Mouse (Mus musculus) hindbrain, embryonic 12.5 days (tissue): ENCODE data around the gene B4galnt1. TPM values are rescaled to one million over a fixed set of nuclear protein-coding genes. Genes with fewer than 3 reads are reported as not detected.
"Not testable (repeated sequence)": the region's sequence is repeated elsewhere in the genome, so short reads cannot be mapped to it uniquely, and the experiment has no call there.

Experiments used
- ATAC-seq: fragments of 200-750 bp; cut with Nextera tagmentation; 2 replicates; pipeline ENCODE4 v1.8.0; 2017; ENCODE audit warnings: moderate TSS enrichment; ENCODE audit not compliant: low FRiP score
- H3K27ac ChIP-seq: fragments of 300-500 bp; sonication (generic); 2 replicates; pipeline ENCODE4 v1.5.1; 2016; ENCODE audit warnings: mild to moderate bottlenecking
- H3K27me3 ChIP-seq: fragments of 300-500 bp; sonication (generic); 2 replicates; pipeline ENCODE4 v1.6.1; 2016; ENCODE audit warnings: mild to moderate bottlenecking
- H3K36me3 ChIP-seq: fragments of 300-500 bp; sonication (generic); 2 replicates; pipeline ENCODE4 v1.6.1; 2016; ENCODE audit warnings: mild to moderate bottlenecking
- H3K4me1 ChIP-seq: fragments of 300-500 bp; sonication (generic); 2 replicates; pipeline ENCODE4 v1.6.1; 2016
- H3K4me2 ChIP-seq: fragments of 300-500 bp; sonication (generic); replicated peaks from 2 replicates; pipeline ENCODE4 v1.6.1; 2016; ENCODE audit warnings: mild to moderate bottlenecking
- H3K4me3 ChIP-seq: fragments of 300-500 bp; sonication (generic); 2 replicates; pipeline ENCODE4 v1.5.1; 2016; ENCODE audit warnings: mild to moderate bottlenecking
- H3K9ac ChIP-seq: fragments of 300-500 bp; sonication (generic); 2 replicates; pipeline ENCODE4 v1.6.1; 2016; ENCODE audit warnings: mild to moderate bottlenecking, moderate library complexity
- H3K9me3 ChIP-seq: fragments of 300-500 bp; sonication (generic); replicated peaks from 2 replicates; pipeline ENCODE4 v1.6.1; 2016; ENCODE audit warnings: mild to moderate bottlenecking
- WGBS: fragments of 180-500 bp; shearing (Covaris S2); methylation state at CpG from one replicate; pipeline ENCODE4 v1.1.7; 2016; 5-methylcytosine and 5-hydroxymethylcytosine counted together
- polyA plus RNA-seq: library from polyadenylated mRNA; unstranded; fragments of >200 nt; fragmentation: Nextera tagmentation; extraction: Ambion mirVana; gene quantifications from 2 replicates; pipeline ENCODE4 v1.2.1, GENCODE M21; 2016

B4galnt1 gene
- polyA plus RNA-seq, 1 experiment from 2014 or later, result 21.6 TPM

GRCm38 (mm10) chr10:127147135-127147534 lies 17.9 kb upstream of the B4galnt1 start:
- Histone ChIP-seq H3K4me1 (no peaks in the 10 kb centered on the region), H3K9me3 (peaks cover 3% of the 10 kb centered on the region; the same call in 1 of the 2 replicates), H3K9ac (no peak overlapping the region), H3K36me3 (no peaks in the 10 kb centered on the region), H3K27ac (no peak overlapping the region), H3K4me2 (no peak overlapping the region), H3K27me3 (no peaks in the 10 kb centered on the region), H3K4me3 (no peak overlapping the region)
- no peak for ATAC-seq
- 77% methylated on average over 6 of the region's 6 CpGs for WGBS

DNA sequence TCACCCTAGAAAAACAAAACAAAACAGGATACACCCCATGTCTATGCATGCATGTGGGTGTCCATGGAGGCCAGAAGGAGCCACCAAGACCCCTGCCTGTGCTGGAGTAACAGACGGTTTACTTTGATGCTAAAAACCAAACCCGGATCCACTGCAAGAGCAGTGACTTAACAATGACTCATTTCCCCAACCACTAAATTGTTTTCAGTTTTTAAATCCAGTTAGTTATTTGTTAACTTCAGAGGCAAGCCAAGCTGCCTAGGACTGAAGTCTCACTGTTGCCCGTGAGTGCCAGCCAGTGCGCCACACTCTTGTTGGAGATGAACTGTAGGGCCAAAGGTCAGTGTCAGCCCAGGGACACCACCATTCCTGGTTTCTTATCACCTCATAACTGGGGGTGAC lies 14.6 kb upstream of the B4galnt1 start:
- H3K9ac ChIP-seq, result no peak overlapping the region
- H3K27ac ChIP-seq, result no peak overlapping the region
- no peak for ATAC-seq
- no peaks in the 10 kb centered on the region for H3K4me1 ChIP-seq
- H3K27me3 ChIP-seq, result peaks cover 2% of the 10 kb centered on the region; the same call in 1 of the 2 replicates
- H3K4me3 ChIP-seq, result no peak overlapping the region
- no peaks in the 10 kb centered on the region for H3K36me3 ChIP-seq
- WGBS, result 81% methylated on average over 4 of the region's 4 CpGs
- H3K4me2 ChIP-seq, result no peak overlapping the region
- H3K9me3 ChIP-seq, result no peaks in the 10 kb centered on the region

- H3K4me3 ChIP-seq, H3K4me2 ChIP-seq, H3K27ac ChIP-seq, ATAC-seq, H3K36me3 ChIP-seq, H3K27me3 ChIP-seq, H3K9me3 ChIP-seq, H3K9ac ChIP-seq, H3K4me1 ChIP-seq: not testable (repeated sequence)
- 89% methylated on average over 3 of the region's 3 CpGs for WGBS
These were observed 13.8 kb upstream of the B4galnt1 start for GRCm38 (mm10) chr10:127151233-127151632.

DNA sequence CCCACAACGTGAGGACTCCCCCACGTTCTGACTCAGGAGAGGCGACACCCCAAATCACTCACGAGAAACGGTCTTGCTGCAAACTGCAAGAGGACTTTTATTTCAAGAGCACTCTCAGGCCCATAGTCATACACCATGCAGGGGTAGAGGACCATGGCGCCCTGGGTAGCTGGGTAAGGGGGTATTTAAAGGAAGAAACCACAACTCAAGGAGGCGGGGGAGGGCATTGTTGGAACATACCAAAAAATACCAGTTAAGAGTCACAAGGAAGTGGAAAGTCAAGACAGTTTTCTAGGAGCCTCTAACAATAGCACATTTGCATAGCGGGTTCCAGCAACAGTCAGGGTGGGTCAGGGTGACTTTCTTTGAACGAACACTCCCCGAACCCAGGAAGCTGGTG lies 12.5 kb upstream of the B4galnt1 start:
- not testable (repeated sequence) for H3K9ac ChIP-seq, H3K9me3 ChIP-seq, H3K36me3 ChIP-seq, H3K27me3 ChIP-seq, H3K4me3 ChIP-seq, H3K27ac ChIP-seq, H3K4me2 ChIP-seq, ATAC-seq, H3K4me1 ChIP-seq
- 85% methylated on average over 10 of the region's 10 CpGs for WGBS

- no peak overlapping the region for H3K4me2 ChIP-seq
- ATAC-seq, result no peak
- no peaks in the 10 kb centered on the region for H3K9me3 ChIP-seq
- no peak overlapping the region for H3K4me3 ChIP-seq
- H3K36me3 ChIP-seq, result no peaks in the 10 kb centered on the region
- H3K27me3 ChIP-seq, result peaks cover 2% of the 10 kb centered on the region; the same call in 1 of the 2 replicates
- H3K27ac ChIP-seq, result no peak overlapping the region
- H3K9ac ChIP-seq, result no peak overlapping the region
- 93% methylated on average over 7 of the region's 7 CpGs for WGBS
- H3K4me1 ChIP-seq, result no peaks in the 10 kb centered on the region
These were observed 11.7 kb upstream of the B4galnt1 start for GRCm38 (mm10) chr10:127153323-127153722.

GRCm38 (mm10) chr10:127154241-127154640 lies 10.8 kb upstream of the B4galnt1 start:
- WGBS, result 92% methylated on average over 2 of the region's 2 CpGs
- Histone ChIP-seq H3K4me1 (no peaks in the 10 kb centered on the region), H3K27ac (no peak overlapping the region), H3K9ac (no peak overlapping the region), H3K4me3 (no peak overlapping the region), H3K9me3 (no peaks in the 10 kb centered on the region), H3K27me3 (peaks cover 2% of the 10 kb centered on the region; the same call in 1 of the 2 replicates), H3K36me3 (no peaks in the 10 kb centered on the region), H3K4me2 (no peak overlapping the region)
- no peak for ATAC-seq

GRCm38 (mm10) chr10:127154652-127155051 lies 10.4 kb upstream of the B4galnt1 start:
- Histone ChIP-seq H3K4me1 (no peaks in the 10 kb centered on the region), H3K36me3 (no peaks in the 10 kb centered on the region), H3K4me3 (no peak overlapping the region), H3K27ac (no peak overlapping the region), H3K27me3 (peaks cover 2% of the 10 kb centered on the region; the same call in 1 of the 2 replicates), H3K9me3 (no peaks in the 10 kb centered on the region), H3K9ac (no peak overlapping the region), H3K4me2 (no peak overlapping the region)
- WGBS, result 88% methylated on average over 5 of the region's 5 CpGs
- no peak for ATAC-seq

- no peaks in the 10 kb centered on the region for H3K4me1 ChIP-seq
- 100% methylated on average over 1 of the region's 1 CpGs for WGBS
- no peak overlapping the region for H3K4me3 ChIP-seq
- no peak for ATAC-seq
- H3K36me3 ChIP-seq, result no peaks in the 10 kb centered on the region
- no peaks in the 10 kb centered on the region for H3K9me3 ChIP-seq
- no peak overlapping the region for H3K4me2 ChIP-seq
- no peak overlapping the region for H3K27ac ChIP-seq
- peaks cover 2% of the 10 kb centered on the region; the same call in 1 of the 2 replicates for H3K27me3 ChIP-seq
- H3K9ac ChIP-seq, result no peak overlapping the region
These were observed 8.9 kb upstream of the B4galnt1 start for GRCm38 (mm10) chr10:127156089-127156488.

DNA sequence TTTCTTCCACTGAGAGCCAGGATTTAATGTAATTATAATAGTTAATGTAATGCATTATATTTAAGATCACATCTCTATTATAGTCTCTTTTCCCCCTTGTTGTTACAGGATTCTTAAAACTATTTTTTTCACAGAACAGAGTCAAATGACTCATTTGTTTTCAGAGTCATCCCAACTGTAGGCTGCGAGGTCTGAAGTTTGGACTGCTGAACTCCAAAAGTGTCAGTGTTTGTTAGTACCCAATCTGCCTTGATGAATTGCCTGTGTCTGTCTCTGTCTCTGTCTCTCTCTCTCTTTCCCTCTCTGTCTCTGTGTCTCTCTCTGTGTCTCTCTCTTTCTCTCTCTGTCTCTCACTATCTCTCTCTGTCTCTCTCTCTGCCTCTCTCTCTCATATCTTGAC lies 8.5 kb upstream of the B4galnt1 start:
- WGBS, result 96% methylated on average over 1 of the region's 1 CpGs
- Histone ChIP-seq H3K9me3 (no peaks in the 10 kb centered on the region), H3K4me2 (no peak overlapping the region), H3K4me3 (no peak overlapping the region), H3K27me3 (peaks cover 2% of the 10 kb centered on the region; the same call in 1 of the 2 replicates), H3K27ac (no peak overlapping the region), H3K36me3 (no peaks in the 10 kb centered on the region), H3K4me1 (no peaks in the 10 kb centered on the region), H3K9ac (no peak overlapping the region)
- no peak for ATAC-seq

DNA sequence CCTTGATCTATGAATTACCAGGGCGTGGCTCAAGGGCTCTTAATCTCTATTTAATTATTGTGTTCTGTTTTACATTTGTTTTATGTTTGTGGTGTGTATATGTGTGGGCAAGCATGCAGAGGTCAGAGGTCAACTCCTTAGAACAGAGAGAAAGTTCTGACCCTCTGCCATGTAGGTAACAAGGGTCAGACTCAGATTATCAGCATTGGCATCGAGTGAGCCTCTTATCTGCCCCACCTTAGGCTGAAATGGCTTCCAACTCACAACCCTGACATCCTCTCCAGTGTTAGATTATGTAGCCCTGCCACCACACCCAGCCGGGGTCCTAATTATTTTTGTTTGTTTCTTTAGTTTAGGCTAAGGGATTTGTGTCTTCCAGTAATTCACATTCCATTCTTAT lies 6.6 kb upstream of the B4galnt1 start:
- Histone ChIP-seq H3K36me3 (no peaks in the 10 kb centered on the region), H3K4me2 (no peak overlapping the region), H3K9ac (no peak overlapping the region), H3K27ac (no peak overlapping the region), H3K4me3 (no peak overlapping the region), H3K9me3 (no peaks in the 10 kb centered on the region), H3K27me3 (peaks cover 2% of the 10 kb centered on the region; the same call in 1 of the 2 replicates), H3K4me1 (no peaks in the 10 kb centered on the region)
- ATAC-seq, result no peak
- WGBS, result 70% methylated on average over 3 of the region's 3 CpGs

DNA sequence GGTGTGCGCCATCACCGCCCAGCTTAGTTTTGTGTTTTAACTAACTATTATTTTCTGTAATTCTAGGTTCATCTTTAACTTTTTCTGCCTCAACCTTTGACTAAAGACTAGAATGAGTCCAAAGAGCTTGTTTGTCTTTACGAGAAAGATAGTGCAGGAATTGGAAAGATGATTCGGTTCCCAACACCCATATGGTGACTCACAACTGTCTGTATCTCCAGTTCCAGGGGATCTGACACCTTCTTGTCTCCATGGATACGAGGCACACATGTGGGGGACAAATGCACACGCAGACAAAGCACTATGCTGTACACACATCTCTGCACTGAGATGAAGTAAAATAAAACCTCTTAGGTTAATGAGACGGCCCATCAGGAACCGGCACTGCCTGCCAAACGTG lies 4.9 kb upstream of the B4galnt1 start:
- WGBS, result 84% methylated on average over 9 of the region's 9 CpGs
- no peak overlapping the region for H3K9ac ChIP-seq
- no peak overlapping the region for H3K27ac ChIP-seq
- no peak for ATAC-seq
- H3K4me2 ChIP-seq, result no peak overlapping the region
- H3K27me3 ChIP-seq, result peaks cover 3% of the 10 kb centered on the region; the same call in 1 of the 2 replicates
- H3K36me3 ChIP-seq, result no peaks in the 10 kb centered on the region
- no peaks in the 10 kb centered on the region for H3K4me1 ChIP-seq
- H3K9me3 ChIP-seq, result no peaks in the 10 kb centered on the region
- no peak overlapping the region for H3K4me3 ChIP-seq

DNA sequence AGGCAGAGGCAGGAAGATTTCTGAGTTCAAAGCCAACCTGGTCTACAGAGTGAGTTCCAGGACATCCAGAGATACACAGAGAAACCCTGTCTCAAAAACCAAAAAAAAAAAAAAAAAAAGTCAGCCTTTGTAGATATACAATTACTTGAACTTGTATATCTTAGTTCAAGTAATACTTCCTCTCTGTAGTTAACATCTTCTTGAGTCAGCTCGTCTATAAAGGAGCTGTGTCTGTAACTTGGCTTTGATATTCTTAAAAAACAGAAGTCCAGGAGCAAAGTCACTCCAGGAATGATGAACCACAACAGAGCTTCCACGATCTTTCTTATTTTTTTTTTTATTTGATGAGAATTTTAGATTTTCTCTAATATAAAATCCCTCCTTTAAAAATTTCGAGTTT lies 4.3 kb upstream of the B4galnt1 start:
- Histone ChIP-seq H3K27ac (no peak overlapping the region), H3K27me3 (peaks cover 9% of the 10 kb centered on the region), H3K9ac (no peak overlapping the region), H3K4me2 (no peak overlapping the region), H3K4me1 (0 out of 2 replicates have a peak, but pooled peaks cover 3% of the 10 kb centered on the region), H3K4me3 (no peak overlapping the region), H3K9me3 (no peaks in the 10 kb centered on the region), H3K36me3 (no peaks in the 10 kb centered on the region)
- ATAC-seq, result no peak
- WGBS, result 69% methylated on average over 3 of the region's 3 CpGs

GRCm38 (mm10) chr10:127162771-127163261 lies 2.2 kb upstream of the B4galnt1 start:
- ATAC-seq, H3K36me3 ChIP-seq, H3K9ac ChIP-seq, H3K27ac ChIP-seq, H3K4me2 ChIP-seq, H3K9me3 ChIP-seq, H3K4me1 ChIP-seq, H3K4me3 ChIP-seq: not testable (repeated sequence)
- 57% methylated on average over 7 of the region's 7 CpGs for WGBS
- peaks cover 30% of the 10 kb centered on the region for H3K27me3 ChIP-seq
